Mouse (Mus musculus): ENCODE data around the gene Ncam1. TPM values are rescaled to one million over a fixed set of nuclear protein-coding genes. Genes with fewer than 3 reads are reported as not detected.

The Ncam1 gene
- polyA plus RNA-seq, 1 experiment from 2014 or later: 450 TPM

DNA sequence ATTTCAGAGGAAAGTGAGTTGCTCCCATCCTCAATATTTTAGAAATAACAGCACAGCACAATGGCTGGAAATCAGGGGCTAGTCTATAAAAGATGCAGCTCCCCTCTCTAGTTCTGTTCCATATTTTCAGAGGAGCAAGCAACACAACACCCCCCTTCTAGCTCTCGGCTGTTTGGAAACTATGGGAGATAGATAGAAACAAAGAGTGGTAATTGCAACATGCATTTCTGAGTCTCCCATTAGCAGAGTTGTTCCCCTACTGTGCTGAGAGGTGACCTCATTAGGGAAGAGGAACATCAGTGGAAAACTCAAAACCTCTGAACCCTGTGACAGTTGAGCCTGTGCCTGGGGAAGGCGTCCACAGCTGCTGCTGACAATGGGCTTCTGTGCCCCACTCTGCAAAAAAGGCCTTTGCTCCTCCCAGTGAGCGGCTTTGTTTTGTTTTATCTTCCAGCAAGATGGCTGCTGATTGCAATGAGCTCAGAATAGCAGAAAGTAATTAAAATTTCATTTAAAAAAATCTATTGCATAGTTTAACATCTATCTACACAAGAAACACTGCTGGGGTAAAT is 174.7 kb downstream of the Ncam1 start:
- peak overlapping the region; percentile 27; the same call in 1 of the 2 replicates for H3K4me2 ChIP-seq (ENCODE audit: low read length)

DNA sequence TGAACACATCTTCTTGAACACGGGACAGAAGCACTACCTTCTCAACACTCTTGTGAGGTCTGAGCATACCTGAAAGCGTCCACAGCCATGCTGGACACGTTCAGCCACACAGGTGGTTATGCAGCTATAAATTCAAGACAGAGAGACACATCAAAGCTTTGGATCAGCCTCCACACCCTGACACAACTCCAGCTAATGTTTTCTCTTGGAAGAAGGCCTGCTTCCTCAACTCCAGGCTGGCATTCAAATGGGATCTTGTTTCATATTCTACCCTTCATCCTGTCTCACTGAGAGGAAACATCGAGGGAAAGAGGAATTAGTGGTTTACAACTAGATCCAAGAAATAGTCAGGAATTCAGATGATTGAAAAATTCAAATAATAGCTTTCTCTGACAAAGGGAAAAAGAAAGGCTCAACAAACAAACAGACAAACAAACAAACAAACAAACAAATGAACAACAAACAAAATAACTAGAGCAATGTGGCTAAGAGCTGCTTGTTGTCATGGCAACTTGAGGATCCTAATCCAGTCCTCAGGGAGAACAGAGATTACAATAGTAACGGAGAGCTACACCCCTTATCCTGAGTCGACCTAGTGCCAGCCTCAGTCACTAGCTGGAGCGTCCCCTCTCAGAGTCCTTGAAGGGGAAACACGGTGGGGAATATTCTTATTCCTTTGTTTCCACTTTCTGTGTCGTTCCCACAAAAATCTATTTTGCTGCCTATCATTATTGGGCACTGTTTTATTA is 175.6 kb downstream of the Ncam1 start:
- 45% methylated on average over 9 of the region's 9 CpGs for WGBS
- no peak overlapping the region for H3K4me3 ChIP-seq (ENCODE audit: low read length)
- ATAC-seq: no peak
- H3K27me3 ChIP-seq (replicated peaks; ENCODE audit: control insufficient read depth, insufficient read depth, low read length): no peaks in the 10 kb centered on the region
- no peak overlapping the region for H3K27ac ChIP-seq (ENCODE audit: low read depth, low read length)
- H3K9me3 ChIP-seq (ENCODE audit: control insufficient read depth, low read length): no peaks in the 10 kb centered on the region
- no peaks in the 10 kb centered on the region for H3K36me3 ChIP-seq (ENCODE audit: control insufficient read depth, insufficient read depth, low read length)
- H3K9ac ChIP-seq (ENCODE audit: low read depth, low read length): no peak overlapping the region
- H3K4me2 ChIP-seq (ENCODE audit: low read length): no peak overlapping the region
- peaks cover 33% of the 10 kb centered on the region for H3K4me1 ChIP-seq (ENCODE audit: control insufficient read depth, insufficient read depth, low read depth, low read length)

More for the DNA sequence above, 174.7 kb downstream of the Ncam1 start:
- WGBS: 16% methylated on average over 3 of the region's 3 CpGs
- Histone ChIP-seq H3K27ac (ENCODE audit: low read depth, low read length) (peak overlapping the region; percentile 48), H3K4me3 (ENCODE audit: low read length) (no peak overlapping the region), H3K9me3 (ENCODE audit: control insufficient read depth, low read length) (no peaks in the 10 kb centered on the region), H3K27me3 (replicated peaks; ENCODE audit: control insufficient read depth, insufficient read depth, low read length) (no peaks in the 10 kb centered on the region), H3K36me3 (ENCODE audit: control insufficient read depth, insufficient read depth, low read length) (no peaks in the 10 kb centered on the region), H3K9ac (ENCODE audit: low read depth, low read length) (no peak overlapping the region), H3K4me1 (ENCODE audit: control insufficient read depth, insufficient read depth, low read depth, low read length) (peaks cover 33% of the 10 kb centered on the region)
- peak; percentile 61 for ATAC-seq

DNA sequence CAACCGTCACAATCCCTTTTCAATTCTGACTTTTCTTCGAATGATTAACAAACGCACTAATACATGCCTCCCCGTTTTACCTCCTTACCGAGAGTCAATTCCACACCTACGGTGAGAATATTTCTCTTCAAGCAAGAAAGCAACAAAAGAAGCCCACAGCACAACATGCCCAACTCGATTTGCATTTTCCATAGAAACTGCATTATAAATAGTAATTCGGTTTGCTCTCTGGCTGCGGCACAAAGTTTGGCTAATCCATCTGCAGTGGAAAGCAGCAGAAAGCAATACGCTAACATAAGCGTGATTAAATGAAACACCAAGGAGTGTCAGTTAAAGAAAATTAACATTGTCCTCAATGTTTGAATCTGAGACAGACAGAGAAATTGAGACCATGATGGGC is 177.0 kb downstream of the Ncam1 start:
- Histone ChIP-seq H3K27me3 (replicated peaks; ENCODE audit: control insufficient read depth, insufficient read depth, low read length) (no peaks in the 10 kb centered on the region), H3K27ac (ENCODE audit: low read depth, low read length) (no peak overlapping the region), H3K4me3 (ENCODE audit: low read length) (no peak overlapping the region), H3K4me2 (ENCODE audit: low read length) (no peak overlapping the region), H3K9me3 (ENCODE audit: control insufficient read depth, low read length) (no peaks in the 10 kb centered on the region), H3K9ac (ENCODE audit: low read depth, low read length) (no peak overlapping the region), H3K4me1 (ENCODE audit: control insufficient read depth, insufficient read depth, low read depth, low read length) (peaks cover 29% of the 10 kb centered on the region), H3K36me3 (ENCODE audit: control insufficient read depth, insufficient read depth, low read length) (no peaks in the 10 kb centered on the region)
- WGBS: 62% methylated on average over 11 of the region's 11 CpGs
- ATAC-seq: no peak

DNA sequence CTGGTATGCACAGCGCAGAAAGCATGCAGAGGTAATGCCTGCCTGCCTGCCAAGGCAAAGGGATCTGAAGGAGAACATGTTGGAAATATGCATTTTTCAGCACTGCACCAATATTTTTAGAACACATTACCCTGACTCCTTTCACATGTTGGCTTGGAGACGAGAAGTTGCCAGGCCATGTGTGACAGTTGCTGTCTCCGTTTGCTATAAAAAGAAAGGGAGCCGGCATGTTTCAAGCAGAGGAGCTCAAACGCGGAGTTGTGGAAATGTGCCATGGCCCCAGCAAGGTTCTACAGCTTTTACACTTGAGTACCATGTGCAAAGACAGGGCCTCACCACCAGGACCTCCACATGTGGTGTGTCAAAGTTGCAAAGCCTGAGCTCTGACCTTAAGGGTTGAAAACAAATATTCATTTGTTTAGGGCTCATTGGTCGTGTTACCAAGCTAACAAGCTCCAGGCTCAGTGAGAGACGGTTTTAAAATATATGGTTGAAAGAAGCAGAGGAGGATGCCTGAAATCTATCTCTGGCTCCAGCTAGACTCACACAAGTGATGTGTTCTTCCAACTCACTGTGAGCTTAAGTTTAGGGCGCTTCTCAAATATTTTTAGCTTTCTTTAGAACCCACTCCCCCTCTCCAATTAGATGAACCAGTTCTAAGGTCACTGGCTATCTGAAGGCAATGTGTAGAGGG is 179.9 kb downstream of the Ncam1 start:
- Histone ChIP-seq H3K9me3 (ENCODE audit: control insufficient read depth, low read length) (no peaks in the 10 kb centered on the region), H3K9ac (ENCODE audit: low read depth, low read length) (no peak overlapping the region), H3K36me3 (ENCODE audit: control insufficient read depth, insufficient read depth, low read length) (no peaks in the 10 kb centered on the region), H3K4me3 (ENCODE audit: low read length) (no peak overlapping the region), H3K27me3 (replicated peaks; ENCODE audit: control insufficient read depth, insufficient read depth, low read length) (no peaks in the 10 kb centered on the region), H3K4me2 (ENCODE audit: low read length) (no peak overlapping the region), H3K4me1 (ENCODE audit: control insufficient read depth, insufficient read depth, low read depth, low read length) (peaks cover 17% of the 10 kb centered on the region), H3K27ac (ENCODE audit: low read depth, low read length) (no peak overlapping the region)
- no peak for ATAC-seq
- WGBS: 71% methylated on average over 9 of the region's 9 CpGs

DNA sequence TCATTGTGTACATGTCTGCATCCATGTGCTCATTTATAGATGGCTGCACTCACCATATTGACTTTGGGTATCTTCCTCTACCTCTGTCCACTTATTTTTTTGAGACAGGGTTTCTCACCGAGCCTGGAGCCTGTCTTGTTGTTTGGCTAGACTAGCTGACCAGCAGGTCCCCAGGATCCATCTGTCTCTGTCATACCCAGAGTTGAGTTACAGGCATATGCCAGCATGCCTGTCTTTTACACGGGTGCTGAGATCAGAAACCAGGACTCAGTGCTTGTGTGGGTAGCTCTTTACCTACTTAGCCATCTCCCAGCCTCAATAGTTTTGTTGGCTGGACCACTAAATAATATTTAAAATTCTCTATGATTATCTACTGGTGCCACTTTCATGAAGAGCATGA is 180.5 kb downstream of the Ncam1 start:
- no peak overlapping the region for H3K27ac ChIP-seq (ENCODE audit: low read depth, low read length)
- H3K36me3 ChIP-seq (ENCODE audit: control insufficient read depth, insufficient read depth, low read length): no peaks in the 10 kb centered on the region
- ATAC-seq: no peak
- 69% methylated on average over 2 of the region's 2 CpGs for WGBS
- H3K4me1 ChIP-seq (ENCODE audit: control insufficient read depth, insufficient read depth, low read depth, low read length): peaks cover 13% of the 10 kb centered on the region; the same call in 1 of the 2 replicates
- H3K4me3 ChIP-seq (ENCODE audit: low read length): no peak overlapping the region
- H3K27me3 ChIP-seq (replicated peaks; ENCODE audit: control insufficient read depth, insufficient read depth, low read length): no peaks in the 10 kb centered on the region
- H3K4me2 ChIP-seq (ENCODE audit: low read length): no peak overlapping the region
- no peaks in the 10 kb centered on the region for H3K9me3 ChIP-seq (ENCODE audit: control insufficient read depth, low read length)
- no peak overlapping the region for H3K9ac ChIP-seq (ENCODE audit: low read depth, low read length)

DNA sequence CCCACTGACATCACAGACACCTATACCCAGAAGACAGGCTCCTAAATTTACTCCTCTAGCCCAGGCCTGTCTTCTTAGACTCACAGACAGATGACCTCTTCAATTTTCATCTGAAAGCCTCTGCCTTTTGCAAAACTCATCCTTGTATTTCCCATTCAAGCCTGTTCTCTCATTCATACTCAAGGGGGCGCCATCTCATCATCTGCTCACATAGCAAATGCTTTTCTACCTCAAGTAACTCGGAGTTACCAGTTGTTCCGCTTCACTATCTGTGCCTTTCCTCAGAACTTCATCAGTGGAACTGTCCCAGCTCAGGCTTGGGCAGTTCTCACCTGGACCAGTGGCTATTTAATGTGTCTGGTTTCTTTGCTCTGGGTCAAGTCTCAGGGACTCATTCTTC is 181.5 kb downstream of the Ncam1 start:
- WGBS: 16% methylated on average over 3 of the region's 3 CpGs
- Histone ChIP-seq H3K27ac (ENCODE audit: low read depth, low read length) (no peak overlapping the region), H3K4me3 (ENCODE audit: low read length) (no peak overlapping the region), H3K9ac (ENCODE audit: low read depth, low read length) (no peak overlapping the region), H3K27me3 (replicated peaks; ENCODE audit: control insufficient read depth, insufficient read depth, low read length) (no peaks in the 10 kb centered on the region), H3K4me1 (ENCODE audit: control insufficient read depth, insufficient read depth, low read depth, low read length) (peaks cover 7% of the 10 kb centered on the region; the same call in 1 of the 2 replicates), H3K9me3 (ENCODE audit: control insufficient read depth, low read length) (no peaks in the 10 kb centered on the region), H3K36me3 (ENCODE audit: control insufficient read depth, insufficient read depth, low read length) (no peaks in the 10 kb centered on the region), H3K4me2 (ENCODE audit: low read length) (no peak overlapping the region)
- no peak for ATAC-seq

DNA sequence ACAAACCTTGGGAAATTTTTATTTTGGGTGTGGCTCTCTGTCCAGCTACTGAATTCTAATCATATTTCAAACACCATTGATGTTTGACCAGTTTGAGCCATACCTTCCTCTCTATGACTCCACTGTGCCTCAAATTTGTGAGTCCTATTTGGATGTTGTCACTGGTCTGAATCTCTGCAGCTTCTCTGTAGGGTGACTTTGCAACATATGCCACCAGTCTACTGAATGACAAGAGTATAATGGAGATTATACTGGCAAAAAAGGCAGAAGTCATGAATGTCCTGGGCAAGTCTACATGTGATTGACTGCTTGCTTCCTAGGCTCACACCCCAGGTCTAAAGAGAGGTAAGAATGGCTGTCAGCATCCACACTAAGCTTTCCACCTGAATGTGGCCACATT is 186.3 kb downstream of the Ncam1 start:
- Histone ChIP-seq H3K27ac (ENCODE audit: low read depth, low read length) (no peak overlapping the region), H3K36me3 (ENCODE audit: control insufficient read depth, insufficient read depth, low read length) (no peaks in the 10 kb centered on the region), H3K9ac (ENCODE audit: low read depth, low read length) (no peak overlapping the region), H3K4me2 (ENCODE audit: low read length) (no peak overlapping the region), H3K4me3 (ENCODE audit: low read length) (no peak overlapping the region), H3K9me3 (ENCODE audit: control insufficient read depth, low read length) (no peaks in the 10 kb centered on the region), H3K27me3 (replicated peaks; ENCODE audit: control insufficient read depth, insufficient read depth, low read length) (no peaks in the 10 kb centered on the region), H3K4me1 (ENCODE audit: control insufficient read depth, insufficient read depth, low read depth, low read length) (peaks cover 9% of the 10 kb centered on the region)
- ATAC-seq: no peak

DNA sequence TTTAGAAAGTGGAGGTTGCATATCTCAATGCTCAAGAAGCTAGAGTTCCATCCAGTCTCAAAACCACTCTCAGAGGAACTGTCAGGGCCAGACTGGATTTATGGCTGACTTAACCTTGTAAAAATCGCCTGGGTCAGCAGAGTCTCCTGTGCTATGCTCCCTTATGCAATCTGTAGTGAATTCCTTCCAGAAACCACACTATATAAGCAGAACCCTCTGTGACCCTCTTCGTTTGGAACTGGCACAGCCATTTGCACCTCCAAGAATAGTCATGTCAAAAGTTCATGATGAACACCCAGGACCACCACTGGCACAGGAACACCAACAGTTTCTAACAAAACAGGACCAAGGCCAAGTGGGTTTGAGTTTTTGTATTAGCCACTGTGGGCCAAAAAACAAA is 190.5 kb downstream of the Ncam1 start:
- H3K9ac ChIP-seq (ENCODE audit: low read depth, low read length): no peak overlapping the region
- no peak overlapping the region for H3K4me2 ChIP-seq (ENCODE audit: low read length)
- no peaks in the 10 kb centered on the region for H3K27me3 ChIP-seq (replicated peaks; ENCODE audit: control insufficient read depth, insufficient read depth, low read length)
- H3K27ac ChIP-seq (ENCODE audit: low read depth, low read length): no peak overlapping the region
- peaks cover 30% of the 10 kb centered on the region for H3K4me1 ChIP-seq (ENCODE audit: control insufficient read depth, insufficient read depth, low read depth, low read length)
- WGBS: 75% methylated on average over 2 of the region's 2 CpGs
- no peaks in the 10 kb centered on the region for H3K9me3 ChIP-seq (ENCODE audit: control insufficient read depth, low read length)
- no peak overlapping the region for H3K4me3 ChIP-seq (ENCODE audit: low read length)
- ATAC-seq: no peak
- no peaks in the 10 kb centered on the region for H3K36me3 ChIP-seq (ENCODE audit: control insufficient read depth, insufficient read depth, low read length)

DNA sequence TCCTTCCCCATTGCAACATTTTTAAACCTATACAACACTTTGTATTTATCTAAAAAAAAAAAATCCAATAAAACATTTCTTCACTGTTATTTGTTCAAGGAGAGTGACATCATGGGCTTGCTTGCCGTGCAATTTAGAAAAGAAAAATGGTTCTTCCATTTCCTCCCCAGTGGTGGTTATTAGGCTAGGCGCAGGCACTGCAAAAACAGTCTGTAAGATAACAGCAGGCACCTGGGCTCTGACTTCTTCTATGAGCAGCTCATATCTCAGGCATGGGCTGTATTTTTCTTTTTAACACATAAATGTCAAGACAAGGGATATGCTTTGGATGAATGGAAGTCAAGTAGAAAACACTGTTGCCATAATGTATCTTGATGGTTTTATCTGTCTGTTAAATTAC is 192.0 kb downstream of the Ncam1 start:
- Histone ChIP-seq H3K4me1 (ENCODE audit: control insufficient read depth, insufficient read depth, low read depth, low read length) (peaks cover 30% of the 10 kb centered on the region), H3K27ac (ENCODE audit: low read depth, low read length) (no peak overlapping the region; the same call in 1 of the 2 replicates), H3K36me3 (ENCODE audit: control insufficient read depth, insufficient read depth, low read length) (no peaks in the 10 kb centered on the region), H3K9me3 (ENCODE audit: control insufficient read depth, low read length) (no peaks in the 10 kb centered on the region), H3K4me3 (ENCODE audit: low read length) (no peak overlapping the region), H3K4me2 (ENCODE audit: low read length) (peak overlapping the region; percentile 0; the same call in 1 of the 2 replicates), H3K9ac (ENCODE audit: low read depth, low read length) (no peak overlapping the region), H3K27me3 (replicated peaks; ENCODE audit: control insufficient read depth, insufficient read depth, low read length) (no peaks in the 10 kb centered on the region)
- no peak for ATAC-seq
- 11% methylated on average over 2 of the region's 2 CpGs for WGBS
